Mouse (Mus musculus) myocyte (in vitro differentiated cells): ENCODE measurements around the gene Nhlrc3. TPM values are rescaled to one million over a fixed set of nuclear protein-coding genes. Genes with fewer than 3 reads are reported as not detected.

Experiments used
- H3K27me3 ChIP-seq: one replicate; pipeline ENCODE4 v1.6.1; 2011; ENCODE audit not compliant: control insufficient read depth, insufficient read depth, insufficient read length
- H3K36me3 ChIP-seq: one replicate; pipeline ENCODE4 v1.6.1; 2011; ENCODE audit not compliant: control insufficient read depth, insufficient read depth
- H3K4me2 ChIP-seq: one replicate; pipeline ENCODE4 v1.6.1; 2011; ENCODE audit warnings: low read depth, control low read depth
- H3K4me3 ChIP-seq: one replicate; pipeline ENCODE4 v1.5.1; 2011; ENCODE audit warnings: mild to moderate bottlenecking, control low read depth, moderate library complexity
- H3K79me2 ChIP-seq: one replicate; pipeline ENCODE4 v1.6.1; 2011; ENCODE audit not compliant: control insufficient read depth, insufficient read depth
- H3ac ChIP-seq: one replicate; pipeline ENCODE4 v1.6.1; 2011; ENCODE audit not compliant: control insufficient read depth, insufficient read length
- CEBPB ChIP-seq: IDR thresholded peaks from 2 replicates; pipeline ENCODE4 v1.6.1; 2011; ENCODE audit warnings: mild to moderate bottlenecking, moderate library complexity; ENCODE audit not compliant: poor library complexity, insufficient read depth, severe bottlenecking
- E2F4 ChIP-seq: IDR thresholded peaks from one replicate; pipeline ENCODE4 v1.6.1; 2011; ENCODE audit warnings: mild to moderate bottlenecking, control low read depth, moderate library complexity; ENCODE audit not compliant: insufficient read depth
- MAX ChIP-seq: IDR thresholded peaks from one replicate; pipeline ENCODE4 v1.6.1; 2011; ENCODE audit warnings: low read depth, mild to moderate bottlenecking, control low read depth
- MYOD1 ChIP-seq, 3 experiments: IDR thresholded peaks; one replicate each; pipeline ENCODE4 v1.6.1; 2011; ENCODE audit warnings: control low read depth in 2 of 3, low read depth in 2 of 3, mild to moderate bottlenecking in 2 of 3, moderate library complexity in 1 of 3; ENCODE audit not compliant: insufficient read length in 2 of 3, control insufficient read depth in 1 of 3
- MYOG ChIP-seq, 3 experiments: IDR thresholded peaks; one replicate each; pipeline ENCODE4 v1.6.1; 2011; ENCODE audit warnings: control low read depth in 2 of 3, low read depth in 2 of 3, mild to moderate bottlenecking in 2 of 3; ENCODE audit not compliant: insufficient read length in 2 of 3, control insufficient read depth in 1 of 3, insufficient read depth in 1 of 3
- POLR2A ChIP-seq: IDR thresholded peaks from one replicate; pipeline ENCODE4 v1.6.1; 2011; ENCODE audit warnings: low read depth, mild to moderate bottlenecking, control low read depth, moderate library complexity; ENCODE audit not compliant: insufficient read length
- POLR2AphosphoS2 ChIP-seq: IDR thresholded peaks from one replicate; pipeline ENCODE4 v1.6.1; 2011; ENCODE audit warnings: low read depth, control low read depth; ENCODE audit not compliant: insufficient read length
- REST ChIP-seq: IDR thresholded peaks from one replicate; pipeline ENCODE4 v1.6.1; 2011; ENCODE audit warnings: mild to moderate bottlenecking, control low read depth, moderate library complexity; ENCODE audit not compliant: insufficient read depth, insufficient read length
- SRF ChIP-seq: IDR thresholded peaks from one replicate; pipeline ENCODE4 v1.6.1; 2011; ENCODE audit warnings: low read depth; ENCODE audit not compliant: control insufficient read depth, insufficient read length
- TCF12 ChIP-seq: IDR thresholded peaks from one replicate; pipeline ENCODE4 v1.6.1; 2011; ENCODE audit warnings: mild to moderate bottlenecking, control low read depth; ENCODE audit not compliant: poor library complexity, insufficient read depth, severe bottlenecking
- TCF3 ChIP-seq: IDR thresholded peaks from one replicate; pipeline ENCODE4 v1.6.1; 2011; ENCODE audit warnings: low read depth, control low read depth; ENCODE audit not compliant: insufficient read length
- USF1 ChIP-seq: IDR thresholded peaks from one replicate; pipeline ENCODE4 v1.6.1; 2011; ENCODE audit warnings: low read depth, mild to moderate bottlenecking, control low read depth, moderate library complexity
- polyA plus RNA-seq: library from polyadenylated mRNA; unstranded; fragments of >200 nt; fragmentation: generic; extraction: Trizol; gene quantifications from one replicate; pipeline ENCODE4 v1.2.1, GENCODE M21; 2012; ENCODE audit warnings: missing spikeins

Nhlrc3 gene
- polyA plus RNA-seq, 1 experiment, result 3.7 TPM

GRCm38 (mm10) chr3:53421656-53422055 is 41.5 kb downstream of the Nhlrc3 start:
- Histone ChIP-seq H3K4me3 (no peak overlapping the region), H3ac (no peak overlapping the region), H3K79me2 (no peaks in the 10 kb centered on the region), H3K4me2 (no peak overlapping the region), H3K36me3 (no peaks in the 10 kb centered on the region), H3K27me3 (no peaks in the 10 kb centered on the region)
- TF ChIP-seq MYOD1 (IDR thresholded peaks at IDR 0.05; ENCODE audit: control insufficient read depth in 1 of 3, insufficient read length in 2 of 3, low read depth in 2 of 3), result no peak
- TF ChIP-seq SRF, result no peak
- TF ChIP-seq USF1, result no peak
- TF ChIP-seq E2F4, result no peak
- no peak for TF ChIP-seq REST
- no peak for TF ChIP-seq CEBPB
- no peak for TF ChIP-seq POLR2AphosphoS2
- TF ChIP-seq MAX, result no peak
- TF ChIP-seq TCF12, result no peak
- no peak for TF ChIP-seq TCF3
- no peak for TF ChIP-seq MYOG (IDR thresholded peaks at IDR 0.05; ENCODE audit: control insufficient read depth in 1 of 3, insufficient read depth in 1 of 3, insufficient read length in 2 of 3, low read depth in 2 of 3)
- no peak for TF ChIP-seq POLR2A

- Histone ChIP-seq H3K79me2 (no peaks in the 10 kb centered on the region), H3K27me3 (no peaks in the 10 kb centered on the region), H3ac (no peak overlapping the region), H3K4me3 (no peak overlapping the region), H3K4me2 (no peak overlapping the region), H3K36me3 (no peaks in the 10 kb centered on the region)
- TF ChIP-seq POLR2AphosphoS2 (no peak), TCF3 (no peak), SRF (no peak), USF1 (no peak), MYOG (IDR thresholded peaks at IDR 0.05; ENCODE audit: control insufficient read depth in 1 of 3, insufficient read depth in 1 of 3, insufficient read length in 2 of 3, low read depth in 2 of 3) (no peak), CEBPB (no peak), MAX (no peak), REST (no peak), POLR2A (no peak), E2F4 (no peak), MYOD1 (IDR thresholded peaks at IDR 0.05; ENCODE audit: control insufficient read depth in 1 of 3, insufficient read length in 2 of 3, low read depth in 2 of 3) (no peak), TCF12 (no peak)
These were observed 45.4 kb downstream of the Nhlrc3 start for GRCm38 (mm10) chr3:53417701-53418100.

GRCm38 (mm10) chr3:53416036-53416506 is 47.1 kb downstream of the Nhlrc3 start:
- TF ChIP-seq TCF12 (no peak), MYOD1 (IDR thresholded peaks at IDR 0.05; ENCODE audit: control insufficient read depth in 1 of 3, insufficient read length in 2 of 3, low read depth in 2 of 3) (peak; percentile 69 to 93 (median 88)), E2F4 (no peak), POLR2AphosphoS2 (no peak), SRF (no peak), MYOG (IDR thresholded peaks at IDR 0.05; ENCODE audit: control insufficient read depth in 1 of 3, insufficient read depth in 1 of 3, insufficient read length in 2 of 3, low read depth in 2 of 3) (peak in 1 of 3 experiments; percentile 20)
- Histone ChIP-seq H3K4me2 (peak overlapping the region; percentile 24), H3K79me2 (no peaks in the 10 kb centered on the region), H3ac (no peak overlapping the region), H3K27me3 (no peaks in the 10 kb centered on the region), H3K4me3 (no peak overlapping the region), H3K36me3 (no peaks in the 10 kb centered on the region)

GRCm38 (mm10) chr3:53413959-53414358 is 49.2 kb downstream of the Nhlrc3 start:
- no peak for TF ChIP-seq TCF3
- no peak for TF ChIP-seq POLR2A
- no peak for TF ChIP-seq E2F4
- TF ChIP-seq MYOD1 (IDR thresholded peaks at IDR 0.05; ENCODE audit: control insufficient read depth in 1 of 3, insufficient read length in 2 of 3, low read depth in 2 of 3), result no peak
- TF ChIP-seq MYOG (IDR thresholded peaks at IDR 0.05; ENCODE audit: control insufficient read depth in 1 of 3, insufficient read depth in 1 of 3, insufficient read length in 2 of 3, low read depth in 2 of 3), result no peak
- TF ChIP-seq SRF, result no peak
- no peak for TF ChIP-seq TCF12
- no peak for TF ChIP-seq MAX
- TF ChIP-seq REST, result no peak
- no peak for TF ChIP-seq POLR2AphosphoS2
- no peak for TF ChIP-seq USF1
- TF ChIP-seq CEBPB, result no peak
- Histone ChIP-seq H3K27me3 (no peaks in the 10 kb centered on the region), H3K4me3 (no peak overlapping the region), H3K36me3 (no peaks in the 10 kb centered on the region), H3ac (no peak overlapping the region), H3K4me2 (no peak overlapping the region), H3K79me2 (no peaks in the 10 kb centered on the region)

GRCm38 (mm10) chr3:53413465-53413864 is 49.7 kb downstream of the Nhlrc3 start:
- Histone ChIP-seq H3ac (no peak overlapping the region), H3K36me3 (no peaks in the 10 kb centered on the region), H3K79me2 (no peaks in the 10 kb centered on the region), H3K4me2 (no peak overlapping the region), H3K27me3 (no peaks in the 10 kb centered on the region), H3K4me3 (no peak overlapping the region)
- TF ChIP-seq MYOD1 (IDR thresholded peaks at IDR 0.05; ENCODE audit: control insufficient read depth in 1 of 3, insufficient read length in 2 of 3, low read depth in 2 of 3), result no peak
- TF ChIP-seq POLR2A, result no peak
- TF ChIP-seq POLR2AphosphoS2, result no peak
- TF ChIP-seq SRF, result no peak
- TF ChIP-seq REST, result no peak
- no peak for TF ChIP-seq MYOG (IDR thresholded peaks at IDR 0.05; ENCODE audit: control insufficient read depth in 1 of 3, insufficient read depth in 1 of 3, insufficient read length in 2 of 3, low read depth in 2 of 3)
- TF ChIP-seq TCF3, result no peak
- no peak for TF ChIP-seq E2F4
- TF ChIP-seq CEBPB, result no peak
- no peak for TF ChIP-seq MAX
- TF ChIP-seq USF1, result no peak
- TF ChIP-seq TCF12, result no peak
